Mouse (Mus musculus): ENCODE results near the gene Klra1. TPM values are rescaled to one million over a fixed set of nuclear protein-coding genes. Genes with fewer than 3 reads are reported as not detected.
"Not testable (repeated sequence)": the region's sequence is repeated elsewhere in the genome, so short reads cannot be mapped to it uniquely, and the experiment has no call there.

The Klra1 gene
- not detected in 2 replicates for polyA plus RNA-seq (2015; fragmentation: Nextera tagmentation; extraction: Ambion mirVana)

- Histone ChIP-seq H3K4me1 (no peaks in the 10 kb centered on the region), H3K9me3 (replicated peaks) (no peaks in the 10 kb centered on the region), H3K9ac (no peak within 1 kb of the TSS), H3K4me3 (replicated peaks) (no peak within 1 kb of the TSS), H3K36me3 (no peaks in the 10 kb centered on the region), H3K4me2 (replicated peaks) (no peak within 1 kb of the TSS), H3K27ac (replicated peaks) (no peak within 1 kb of the TSS), H3K27me3 (no peaks in the 10 kb centered on the region)
- WGBS = 78% methylated on average over 2 of the region's 2 CpGs
- ATAC-seq (ENCODE audit: insufficient number of reproducible peaks, low FRiP score, low TSS enrichment, low read depth) = no peak
Observed at GRCm38 (mm10) chr6:130386750-130387149, at the start of gene Klra1. Gene Klra1 (minus strand): TSS chr6:130386874.

- 85% methylated on average over 4 of the region's 4 CpGs for WGBS
- no peak overlapping the region for H3K9ac ChIP-seq
- no peak overlapping the region for H3K4me3 ChIP-seq (replicated peaks)
- ATAC-seq (ENCODE audit: insufficient number of reproducible peaks, low FRiP score, low TSS enrichment, low read depth) = no peak
- no peaks in the 10 kb centered on the region for H3K36me3 ChIP-seq
- H3K9me3 ChIP-seq (replicated peaks) = 0 out of 2 replicates have a peak, but pooled peaks cover 3% of the 10 kb centered on the region
- no peaks in the 10 kb centered on the region for H3K27me3 ChIP-seq
- no peaks in the 10 kb centered on the region for H3K4me1 ChIP-seq
- no peak overlapping the region for H3K4me2 ChIP-seq (replicated peaks)
- no peak overlapping the region for H3K27ac ChIP-seq (replicated peaks)
Observed at GRCm38 (mm10) chr6:130429511-130429910, 42.8 kb upstream of the Klra1 start.

GRCm38 (mm10) chr6:130419158-130419557, 32.5 kb upstream of the Klra1 start:
- H3K4me2 ChIP-seq (replicated peaks) = no peak overlapping the region
- H3K9ac ChIP-seq = no peak overlapping the region
- WGBS = 87% methylated on average over 2 of the region's 2 CpGs
- H3K27ac ChIP-seq (replicated peaks) = no peak overlapping the region
- no peak for ATAC-seq (ENCODE audit: insufficient number of reproducible peaks, low FRiP score, low TSS enrichment, low read depth)
- no peaks in the 10 kb centered on the region for H3K36me3 ChIP-seq
- H3K4me1 ChIP-seq = no peaks in the 10 kb centered on the region
- H3K27me3 ChIP-seq = no peaks in the 10 kb centered on the region
- no peak overlapping the region for H3K4me3 ChIP-seq (replicated peaks)
- 0 out of 2 replicates have a peak, but pooled peaks cover 5% of the 10 kb centered on the region for H3K9me3 ChIP-seq (replicated peaks)

DNA sequence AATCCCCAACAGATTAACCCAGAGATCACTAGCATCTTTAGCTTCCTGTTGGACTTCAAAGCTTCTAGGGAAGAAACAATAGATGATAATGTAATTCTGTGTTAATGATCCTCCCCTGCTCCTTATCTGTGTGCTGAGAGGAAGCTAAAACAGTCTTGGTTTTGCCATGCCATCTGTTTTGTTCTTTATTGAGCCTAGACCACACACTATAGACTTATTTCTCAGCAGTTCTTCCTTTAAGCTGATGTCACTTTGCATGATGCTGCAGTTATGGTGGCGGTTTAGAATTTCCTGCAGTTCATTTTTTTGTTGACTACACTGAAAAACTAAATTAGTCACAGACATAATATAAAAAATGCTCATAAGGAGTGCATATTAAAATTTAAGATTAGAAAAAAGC, 18.2 kb upstream of the Klra1 start:
- Histone ChIP-seq H3K4me2 (replicated peaks) (no peak overlapping the region), H3K36me3 (no peaks in the 10 kb centered on the region), H3K4me3 (replicated peaks) (no peak overlapping the region), H3K27me3 (no peaks in the 10 kb centered on the region), H3K27ac (replicated peaks) (no peak overlapping the region), H3K9ac (no peak overlapping the region), H3K9me3 (replicated peaks) (0 out of 2 replicates have a peak, but pooled peaks cover 6% of the 10 kb centered on the region), H3K4me1 (no peaks in the 10 kb centered on the region)
- WGBS = 66% methylated on average over 1 of the region's 1 CpGs
- ATAC-seq (ENCODE audit: insufficient number of reproducible peaks, low FRiP score, low TSS enrichment, low read depth) = no peak

DNA sequence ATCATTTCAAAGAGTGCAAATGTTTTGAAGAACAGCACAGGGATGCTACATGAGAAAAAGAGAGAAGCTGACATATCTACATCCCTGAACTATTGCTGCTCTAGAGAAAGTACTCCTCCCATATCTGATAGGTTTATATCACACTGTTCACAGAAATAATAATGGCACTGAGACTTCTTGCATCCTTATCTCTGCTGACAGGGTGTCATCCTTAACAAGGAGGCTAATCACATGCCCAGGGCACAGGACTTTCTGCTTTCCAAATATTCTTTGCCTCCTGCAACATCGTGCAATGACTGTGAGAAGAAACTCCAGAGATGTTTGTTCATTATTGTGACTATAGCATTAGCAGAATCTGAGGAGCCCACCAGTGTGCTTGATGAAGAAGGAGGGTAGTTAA, 871 bp downstream of the Klra1 start:
- Histone ChIP-seq H3K9me3 (replicated peaks) (no peaks in the 10 kb centered on the region), H3K27ac (replicated peaks) (no peak overlapping the region), H3K36me3 (no peaks in the 10 kb centered on the region), H3K4me1 (no peaks in the 10 kb centered on the region), H3K4me2 (replicated peaks) (no peak overlapping the region), H3K9ac (no peak overlapping the region), H3K27me3 (no peaks in the 10 kb centered on the region), H3K4me3 (replicated peaks) (no peak overlapping the region)
- 62% methylated on average over 1 of the region's 1 CpGs for WGBS
- no peak for ATAC-seq (ENCODE audit: insufficient number of reproducible peaks, low FRiP score, low TSS enrichment, low read depth)

- Histone ChIP-seq H3K9ac (no peak overlapping the region), H3K9me3 (replicated peaks) (no peaks in the 10 kb centered on the region), H3K4me1 (no peaks in the 10 kb centered on the region), H3K27ac (replicated peaks) (no peak overlapping the region), H3K4me3 (replicated peaks) (no peak overlapping the region), H3K36me3 (no peaks in the 10 kb centered on the region), H3K27me3 (no peaks in the 10 kb centered on the region), H3K4me2 (replicated peaks) (no peak overlapping the region)
- WGBS = 68% methylated on average over 4 of the region's 4 CpGs
- ATAC-seq (ENCODE audit: insufficient number of reproducible peaks, low FRiP score, low TSS enrichment, low read depth) = no peak
Observed at GRCm38 (mm10) chr6:130382375-130382774, 4.3 kb downstream of the Klra1 start.

DNA sequence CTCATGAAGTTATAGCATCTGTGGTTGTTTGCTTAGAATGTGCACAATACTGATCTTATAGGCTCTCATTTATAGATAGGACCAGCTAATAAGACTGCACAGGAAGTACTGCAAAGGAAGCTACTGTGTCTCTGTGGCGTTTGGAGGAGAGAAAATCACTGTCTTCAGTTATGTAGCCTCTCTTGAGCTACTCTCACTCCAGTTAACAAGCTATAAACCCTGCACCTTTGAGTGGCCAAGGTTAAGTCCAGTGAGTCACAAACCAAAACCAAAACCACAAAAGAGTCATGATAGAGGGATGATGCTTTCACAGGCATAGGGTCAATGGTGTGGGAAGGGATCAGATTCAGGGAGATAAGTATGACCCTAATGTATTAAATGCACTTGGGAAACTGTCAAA, 41.3 kb downstream of the Klra1 start:
- not testable (repeated sequence) for H3K9ac ChIP-seq; H3K4me1 ChIP-seq; ATAC-seq (ENCODE audit: insufficient number of reproducible peaks, low FRiP score, low TSS enrichment, low read depth); H3K4me2 ChIP-seq (replicated peaks); H3K9me3 ChIP-seq (replicated peaks); H3K36me3 ChIP-seq; H3K4me3 ChIP-seq (replicated peaks); H3K27ac ChIP-seq (replicated peaks); H3K27me3 ChIP-seq
- 28% methylated on average over 1 of the region's 1 CpGs for WGBS

GRCm38 (mm10) chr6:130341973-130342372, 44.7 kb downstream of the Klra1 start:
- not testable (repeated sequence) for H3K27me3 ChIP-seq; H3K36me3 ChIP-seq; H3K9ac ChIP-seq; H3K4me1 ChIP-seq; H3K4me2 ChIP-seq (replicated peaks); H3K4me3 ChIP-seq (replicated peaks); ATAC-seq (ENCODE audit: insufficient number of reproducible peaks, low FRiP score, low TSS enrichment, low read depth); H3K27ac ChIP-seq (replicated peaks); H3K9me3 ChIP-seq (replicated peaks)
- 79% methylated on average over 2 of the region's 2 CpGs for WGBS

- H3K9me3 ChIP-seq (replicated peaks) = no peaks in the 10 kb centered on the region
- H3K4me1 ChIP-seq = no peaks in the 10 kb centered on the region
- H3K27ac ChIP-seq (replicated peaks) = no peak within 1 kb of the TSS
- H3K36me3 ChIP-seq = no peaks in the 10 kb centered on the region
- ATAC-seq (ENCODE audit: insufficient number of reproducible peaks, low FRiP score, low TSS enrichment, low read depth) = no peak
- H3K4me3 ChIP-seq (replicated peaks) = no peak within 1 kb of the TSS
- no peaks in the 10 kb centered on the region for H3K27me3 ChIP-seq
- H3K9ac ChIP-seq = no peak within 1 kb of the TSS
- WGBS = 83% methylated on average over 8 of the region's 8 CpGs
- no peak within 1 kb of the TSS for H3K4me2 ChIP-seq (replicated peaks)
Observed at GRCm38 (mm10) chr6:130337411-130337810, 49.3 kb downstream of the Klra1 start, which contains the start of gene Klra3. Gene Klra3 (minus strand): TSS chr6:130337574.

Other genes starting within 250 kb of the Klra1 start
- gene Klra9, start 193.8 kb downstream of the Klra1 start, polyA plus RNA-seq (2015; fragmentation: Nextera tagmentation; extraction: Ambion mirVana) = not detected in 2 replicates
- not detected in 2 replicates for gene Klra7, start 153.6 kb downstream of the Klra1 start, polyA plus RNA-seq (2015; fragmentation: Nextera tagmentation; extraction: Ambion mirVana)
- not detected in 2 replicates for gene Klra10, start 104.9 kb downstream of the Klra1 start, polyA plus RNA-seq (2015; fragmentation: Nextera tagmentation; extraction: Ambion mirVana)
- gene Klra3, start 49.3 kb downstream of the Klra1 start, polyA plus RNA-seq (2015; fragmentation: Nextera tagmentation; extraction: Ambion mirVana) = not detected in 2 replicates